Mouse (Mus musculus) lung, postnatal 36 days (tissue): Measurements from ENCODE around the gene Prkch.

Experiments used
- DNase-seq: peaks from one replicate; pipeline ENCODE4 v3.0.0; 2022; ENCODE audit warnings: mixed read lengths

The Prkch gene

DNA sequence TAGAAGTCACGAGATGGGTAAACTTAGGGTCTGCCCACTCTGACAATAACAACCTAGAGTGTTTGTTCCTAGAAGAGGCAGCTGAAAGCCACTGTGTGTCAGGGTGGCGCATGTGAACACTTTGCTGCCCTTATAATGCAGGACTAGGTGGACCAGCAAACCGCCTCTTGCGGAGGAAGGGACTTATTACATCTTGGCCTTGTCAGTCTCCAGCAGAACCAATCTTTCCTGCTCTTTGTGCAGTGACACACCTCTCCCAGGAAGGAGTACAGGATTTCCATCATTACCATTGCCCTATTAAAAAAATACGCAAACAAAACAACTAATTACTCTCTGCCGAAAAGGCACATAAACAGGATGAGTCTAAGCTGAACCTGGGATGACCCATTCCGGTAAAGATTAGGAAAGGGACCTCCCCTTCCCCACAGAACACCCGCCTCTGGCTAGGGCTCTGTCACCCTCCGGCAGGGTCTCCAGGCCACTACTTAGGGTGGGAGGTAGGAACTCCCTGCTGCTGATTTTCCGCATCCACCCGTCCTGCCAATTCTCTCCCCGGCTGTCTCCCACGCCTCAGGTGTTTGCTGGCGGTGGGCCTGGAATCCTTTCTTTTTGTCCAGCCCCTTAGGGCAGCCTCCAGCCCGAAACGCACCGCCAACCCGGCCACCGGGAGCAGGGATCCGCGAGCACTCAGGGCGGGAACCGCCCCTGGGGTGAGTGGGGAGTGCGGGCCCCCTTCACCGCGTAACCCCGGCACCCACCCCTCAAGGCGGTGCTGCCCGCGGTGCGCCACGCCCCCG is 585 bp upstream of the Prkch start:
- DNase-seq: peak; percentile 76

DNA sequence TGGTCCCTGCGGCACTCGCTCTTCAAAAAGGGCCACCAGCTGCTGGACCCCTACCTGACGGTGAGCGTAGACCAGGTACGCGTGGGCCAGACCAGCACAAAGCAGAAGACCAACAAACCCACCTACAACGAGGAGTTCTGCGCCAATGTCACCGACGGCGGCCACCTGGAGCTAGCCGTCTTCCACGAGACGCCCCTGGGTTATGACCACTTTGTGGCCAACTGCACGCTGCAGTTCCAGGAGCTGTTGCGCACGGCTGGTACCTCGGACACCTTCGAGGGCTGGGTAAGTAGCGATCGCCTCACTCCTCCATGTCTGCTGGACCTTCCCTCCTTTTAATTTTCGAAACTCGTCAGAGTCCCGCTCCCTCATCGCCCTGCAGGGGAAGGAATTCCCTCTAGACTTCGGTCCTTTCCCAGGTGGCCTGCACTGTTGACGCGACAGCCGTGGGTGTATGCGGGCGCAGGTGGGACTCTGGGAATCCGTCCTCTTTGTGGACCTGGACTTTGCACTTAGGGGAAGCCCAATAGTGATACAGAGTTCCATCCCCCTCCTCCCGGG is 725 bp downstream of the Prkch start:
- no peak for DNase-seq

DNA sequence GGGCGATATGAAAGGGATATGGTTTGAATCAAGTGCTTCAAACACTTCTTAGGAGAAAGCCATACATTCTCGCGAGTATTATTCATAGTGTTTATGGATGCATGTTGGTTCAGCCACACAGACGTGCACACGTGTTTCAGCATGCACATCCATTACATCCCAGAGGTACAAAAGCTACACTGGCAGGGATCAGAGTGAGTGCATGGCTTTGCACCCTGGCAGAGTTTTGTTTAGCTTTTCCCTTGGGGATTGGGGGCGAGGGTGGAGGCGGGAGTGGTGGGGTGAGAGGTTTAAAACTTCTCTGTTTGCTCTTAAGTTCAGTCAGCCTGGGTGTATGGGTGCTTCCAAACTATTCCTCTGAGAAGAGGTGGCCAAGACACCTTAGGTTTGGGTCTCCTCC is 1.3 kb downstream of the Prkch start:
- DNase-seq: no peak

DNA sequence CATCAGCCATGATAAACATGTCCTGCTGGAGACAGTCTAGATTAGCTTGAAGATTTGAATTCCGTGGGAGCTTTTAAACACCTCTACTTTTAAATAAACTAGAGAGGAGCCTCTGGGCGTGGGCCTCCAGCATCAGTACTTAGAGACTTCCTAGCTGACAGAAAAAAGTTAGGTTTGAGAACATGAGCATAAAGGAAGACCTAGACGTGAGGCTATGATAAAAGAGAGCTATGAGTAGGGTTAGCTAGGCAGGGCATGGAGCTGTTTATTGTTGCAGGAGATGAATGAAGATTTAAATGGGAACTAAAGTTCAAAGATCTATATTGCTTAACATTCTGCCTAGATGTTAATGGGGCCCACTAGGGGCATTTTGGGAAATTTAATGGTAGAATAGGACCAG is 2.7 kb downstream of the Prkch start:
- no peak for DNase-seq

DNA sequence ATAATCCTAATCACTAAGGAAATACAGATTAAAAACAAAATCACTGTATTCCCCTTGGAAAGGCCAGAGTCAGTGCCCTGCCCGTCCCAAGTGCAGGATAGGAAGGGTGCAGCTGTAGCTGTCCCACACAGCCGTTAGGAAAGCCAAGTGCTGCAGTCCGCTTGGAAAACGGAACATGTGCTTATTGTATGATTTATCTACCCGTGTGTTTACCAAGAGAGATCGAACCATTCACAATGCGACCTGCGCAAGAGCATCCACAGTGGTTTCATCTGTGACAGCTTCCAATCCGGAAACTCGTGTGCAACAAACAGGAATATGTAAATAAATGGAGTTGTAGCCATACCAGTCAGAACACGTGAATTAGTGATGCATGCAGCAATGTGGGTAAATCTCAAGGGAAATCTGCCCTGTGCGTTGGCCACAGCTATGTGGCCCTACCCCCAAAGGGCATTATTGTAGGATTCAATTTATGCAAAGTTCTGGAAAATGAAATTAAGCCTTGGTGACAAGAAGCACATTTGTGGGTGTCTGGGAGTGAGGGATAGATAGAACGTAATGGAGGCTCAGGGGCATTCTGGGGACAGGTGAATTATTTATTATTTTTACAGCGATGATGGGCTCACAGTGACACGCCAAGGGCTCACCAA is 6.2 kb downstream of the Prkch start:
- peak; percentile 54 for DNase-seq

DNA sequence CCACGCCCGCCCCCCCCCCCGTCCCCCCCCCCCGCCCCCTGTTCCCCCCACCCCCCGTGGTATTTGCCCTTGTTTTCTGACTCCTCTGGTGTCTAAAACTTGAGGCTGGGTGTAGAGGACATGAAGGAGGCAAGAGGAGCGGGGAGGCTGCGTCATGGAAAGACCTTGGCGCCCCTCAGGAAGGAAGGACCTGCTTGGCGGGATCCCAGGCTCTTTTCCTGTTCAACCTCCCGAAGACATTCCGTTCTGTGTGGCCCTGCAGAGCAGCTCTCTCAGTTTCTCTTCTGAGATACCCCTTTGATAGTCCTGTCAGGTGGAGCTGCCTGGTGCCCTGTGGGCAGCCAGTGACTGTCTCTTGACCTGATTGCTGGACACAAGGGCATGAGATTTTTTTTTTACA is 7.0 kb downstream of the Prkch start:
- peak; percentile 90 for DNase-seq

DNA sequence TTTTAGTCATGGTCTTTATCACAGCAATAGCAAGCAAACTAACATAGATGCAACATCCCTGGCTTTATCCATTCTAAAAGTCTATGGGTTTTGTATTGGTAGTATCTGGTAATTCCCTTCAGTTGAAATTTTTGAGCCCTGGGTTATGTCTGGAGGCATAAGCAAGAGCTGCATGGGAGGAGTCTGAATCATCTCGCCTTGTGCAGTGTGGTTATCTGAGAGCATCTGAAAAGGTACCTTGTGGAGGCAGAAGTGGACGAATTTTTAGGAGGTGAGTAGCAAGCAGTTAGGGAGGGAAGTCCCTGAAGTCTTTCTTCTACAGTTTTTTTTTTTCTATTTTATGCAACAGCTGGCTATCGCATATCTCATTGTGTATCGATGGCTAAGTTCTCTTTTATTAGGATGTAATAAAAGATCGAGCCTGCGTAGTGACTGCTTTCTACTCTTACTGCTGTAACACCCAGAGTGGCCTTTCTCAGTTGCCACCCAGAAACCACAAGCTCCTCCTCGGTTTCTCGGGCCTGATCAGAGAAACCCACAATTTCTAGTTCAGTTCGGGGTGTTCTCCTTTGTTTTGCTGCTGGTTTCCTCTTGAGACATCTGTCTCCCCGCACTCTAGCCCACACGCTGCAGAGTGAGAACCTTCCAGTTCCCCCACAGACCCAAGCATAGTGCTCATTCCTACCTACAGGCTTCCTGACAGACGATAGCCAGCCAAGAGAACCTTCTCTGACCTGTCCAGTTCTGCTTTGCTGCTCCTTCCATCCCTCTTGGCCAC is 8.6 kb downstream of the Prkch start:
- peak; percentile 65 for DNase-seq

DNA sequence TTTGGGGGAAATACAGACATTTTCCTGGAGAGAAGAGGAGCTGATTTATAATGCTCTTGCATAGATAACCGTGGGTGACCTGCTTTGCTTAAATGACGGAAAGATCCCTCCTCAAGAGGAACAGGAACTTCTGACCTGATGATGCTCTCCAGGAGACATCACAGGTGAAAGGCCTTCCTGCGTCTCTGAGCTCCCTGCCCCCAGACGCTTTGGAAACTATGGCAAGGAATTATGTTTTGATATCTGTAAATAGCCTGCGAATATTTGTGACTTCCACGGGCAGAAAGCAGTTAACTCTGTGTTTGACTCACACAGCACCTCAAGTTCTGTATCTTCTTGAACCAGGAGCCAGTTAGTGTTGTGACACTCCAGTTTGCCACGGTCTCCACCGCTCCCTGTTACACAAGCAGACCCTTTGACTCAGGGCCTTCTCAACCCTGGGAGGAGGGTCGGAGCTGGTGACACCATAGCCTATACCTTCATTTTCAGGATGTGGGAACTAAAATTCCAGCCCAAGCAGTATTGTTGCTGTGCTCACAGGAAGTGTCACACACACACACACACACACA is 9.7 kb downstream of the Prkch start:
- DNase-seq: no peak

DNA sequence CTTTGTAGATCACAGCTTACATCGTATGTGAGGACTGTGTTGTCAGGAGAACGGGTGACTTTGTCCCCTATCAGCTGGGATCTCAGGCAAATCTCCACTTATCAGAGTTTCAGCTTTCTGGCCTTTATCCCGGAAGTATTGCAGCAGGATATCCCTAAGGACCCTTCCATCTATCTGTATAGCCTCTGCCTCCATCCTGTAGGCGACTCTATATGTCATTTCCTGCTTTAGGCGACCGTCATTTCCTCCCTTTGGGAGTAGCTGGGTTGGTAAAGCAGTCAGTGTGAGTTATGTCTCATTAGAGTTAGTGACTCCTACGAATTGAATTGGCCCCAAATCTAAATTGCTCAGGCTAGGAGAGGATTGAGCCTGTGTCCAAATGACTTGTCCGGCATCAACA is 10.6 kb downstream of the Prkch start:
- DNase-seq: no peak

DNA sequence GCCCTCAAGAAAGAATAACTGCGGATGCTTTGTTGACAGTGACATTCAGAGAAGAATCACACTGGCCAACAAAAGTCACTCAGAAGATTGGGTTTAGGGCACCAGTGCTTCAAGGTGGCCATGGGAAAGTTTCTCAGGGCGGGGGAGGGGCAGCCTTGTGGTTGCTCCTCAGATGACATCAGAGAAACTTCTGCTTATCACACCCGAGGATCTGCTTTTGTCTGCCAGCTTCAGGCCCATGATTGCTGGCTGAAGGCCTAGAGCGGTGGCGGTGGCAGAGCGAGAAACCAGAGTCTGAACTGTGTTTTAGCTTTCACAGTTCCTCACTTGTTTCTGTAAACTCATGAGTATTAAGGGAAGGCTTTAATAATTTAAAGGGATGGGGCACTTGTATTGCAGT is 13.6 kb downstream of the Prkch start:
- peak; percentile 89 for DNase-seq

DNA sequence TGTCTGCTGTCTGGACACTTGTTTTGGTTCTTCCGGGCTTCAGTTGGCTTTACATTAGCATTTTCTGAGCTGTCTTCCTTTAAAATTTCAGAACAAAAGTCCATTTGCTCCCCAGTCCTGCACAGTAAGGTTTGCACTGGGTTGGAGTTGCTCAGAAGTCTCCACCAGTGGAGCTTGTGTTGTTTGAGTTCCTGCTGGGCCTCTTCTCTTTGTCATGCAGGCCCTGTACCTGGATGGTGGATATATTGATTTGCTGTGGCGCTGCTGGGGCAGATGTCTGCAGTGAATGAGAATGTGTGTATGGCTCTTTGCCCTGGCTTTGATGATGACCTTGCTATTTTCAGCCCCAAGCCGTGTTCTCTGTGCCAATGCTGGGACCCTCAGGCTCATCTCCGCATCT is 15.9 kb downstream of the Prkch start:
- DNase-seq: no peak

DNA sequence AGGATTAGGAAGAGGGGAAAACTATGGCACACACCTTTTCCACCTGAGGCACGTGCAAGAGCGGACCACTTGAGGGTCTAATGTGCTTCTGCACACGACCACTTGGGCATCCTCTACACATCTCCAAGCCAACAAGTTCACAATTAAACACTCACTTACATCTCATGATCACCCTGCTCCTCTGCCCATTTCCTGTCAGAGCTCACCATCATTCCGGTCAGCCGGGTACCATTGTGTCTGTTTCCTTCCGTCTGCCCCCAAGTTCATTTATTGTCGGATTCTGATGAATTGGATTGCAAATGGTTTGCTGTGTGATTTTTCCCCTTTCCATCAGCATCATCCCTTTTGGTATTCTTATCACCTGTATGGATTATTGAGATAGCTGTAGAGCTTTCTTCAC is 18.4 kb downstream of the Prkch start:
- no peak for DNase-seq

DNA sequence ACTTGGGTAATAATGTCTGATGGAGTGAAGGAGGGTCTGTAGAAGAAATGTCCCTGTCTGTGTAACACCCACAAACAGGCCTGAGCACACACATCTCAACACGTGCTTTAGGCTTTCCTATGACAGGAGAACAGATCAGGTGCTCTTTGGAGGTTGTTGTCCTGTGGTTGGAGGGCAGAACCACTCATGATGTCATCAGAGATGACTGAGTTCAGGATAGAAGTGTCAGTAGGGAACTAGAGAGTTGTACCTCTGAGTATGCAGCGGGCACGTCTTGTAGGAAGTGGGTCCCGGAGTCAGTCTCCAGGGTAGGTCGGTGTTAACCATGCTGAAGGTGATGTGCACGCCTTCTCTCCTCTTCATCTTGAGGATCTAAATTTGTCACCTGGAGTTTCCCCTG is 19.1 kb downstream of the Prkch start:
- no peak for DNase-seq

DNA sequence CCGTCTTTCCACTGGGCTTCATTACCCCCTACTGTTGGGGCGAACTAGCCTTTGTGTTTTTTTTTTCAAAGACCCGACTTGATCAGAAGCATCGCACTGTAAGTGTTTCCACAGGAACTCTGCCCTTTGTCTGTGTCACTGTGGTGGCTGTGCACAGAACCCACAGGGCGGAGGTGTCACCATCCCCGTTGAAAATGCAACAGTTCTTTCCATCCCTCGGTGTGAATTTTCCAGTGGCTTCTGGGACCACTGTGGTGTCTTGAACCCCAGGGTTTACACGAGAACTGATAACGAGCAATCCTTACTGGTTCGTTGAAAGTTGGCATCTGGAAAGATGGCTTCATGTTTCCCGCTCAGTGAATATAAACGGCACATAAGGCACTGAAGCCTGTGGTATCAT is 20.2 kb downstream of the Prkch start:
- DNase-seq: no peak

DNA sequence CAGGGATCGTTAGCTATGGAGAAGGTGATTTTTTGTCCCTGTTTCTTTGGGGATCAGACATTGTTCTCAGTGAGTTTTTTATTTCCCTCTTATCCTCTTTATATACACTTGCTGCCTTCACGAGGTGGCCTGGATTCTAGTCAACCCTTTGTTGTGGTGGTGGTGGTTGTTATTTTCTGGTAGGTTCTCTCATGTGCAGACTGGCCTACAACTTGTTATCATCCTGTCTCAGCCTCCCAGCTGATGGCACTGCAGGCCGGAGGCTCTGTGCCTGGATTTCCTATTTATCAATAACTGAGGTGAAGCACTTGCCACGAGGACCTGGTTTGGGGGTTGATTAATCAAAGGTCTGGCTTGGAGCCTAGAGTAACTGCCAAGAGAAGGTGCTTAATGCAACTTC is 20.6 kb downstream of the Prkch start:
- no peak for DNase-seq

DNA sequence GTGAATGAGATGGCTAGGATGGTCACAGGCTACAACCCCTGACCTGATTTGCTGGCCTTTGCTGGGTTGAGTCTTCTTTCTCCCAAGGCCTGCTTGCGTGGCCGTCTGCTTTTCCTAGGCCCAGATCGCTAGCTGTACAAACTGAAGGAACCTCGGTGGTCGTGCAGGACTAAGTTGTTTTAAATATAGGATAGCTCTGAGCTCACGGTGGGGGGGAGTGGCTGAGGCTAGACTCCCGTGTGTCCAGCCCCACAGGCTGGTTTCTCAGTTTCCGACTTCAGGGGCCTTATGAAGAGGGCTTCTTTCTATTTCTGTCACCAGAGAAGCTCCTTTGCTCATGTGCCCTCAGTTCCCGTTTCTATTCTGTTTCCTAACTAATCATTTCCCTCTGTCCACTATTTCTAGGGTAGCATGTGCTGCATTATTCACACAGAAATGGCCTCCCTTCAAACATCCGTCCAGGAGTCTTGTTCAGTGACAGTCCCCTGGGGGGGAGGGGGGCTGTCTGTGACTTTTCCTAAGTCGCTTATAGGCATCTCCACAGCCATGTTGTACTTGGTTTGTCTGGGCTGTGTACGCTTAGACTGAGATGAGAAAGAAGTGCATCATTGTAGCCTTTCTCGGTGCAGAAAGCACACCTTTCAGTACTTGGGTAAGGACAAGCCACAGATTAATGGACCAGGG is 22.9 kb downstream of the Prkch start:
- DNase-seq: no peak

DNA sequence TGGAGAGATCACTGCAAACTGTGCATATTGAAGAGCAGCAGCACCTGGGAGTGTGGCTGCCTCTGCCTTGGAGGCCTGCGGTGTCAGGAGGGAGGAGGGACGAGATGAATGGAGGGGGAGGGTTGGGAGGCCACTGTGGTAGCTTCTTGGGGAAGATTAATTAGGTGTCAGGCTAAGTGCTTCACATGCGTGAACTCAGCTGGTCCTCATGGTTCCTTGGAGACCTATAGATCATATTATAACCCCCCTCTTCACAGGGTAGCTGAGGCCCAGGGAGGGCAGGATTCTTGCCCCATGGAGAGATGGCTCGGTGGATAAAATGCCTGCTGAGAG is 23.4 kb downstream of the Prkch start:
- no peak for DNase-seq

DNA sequence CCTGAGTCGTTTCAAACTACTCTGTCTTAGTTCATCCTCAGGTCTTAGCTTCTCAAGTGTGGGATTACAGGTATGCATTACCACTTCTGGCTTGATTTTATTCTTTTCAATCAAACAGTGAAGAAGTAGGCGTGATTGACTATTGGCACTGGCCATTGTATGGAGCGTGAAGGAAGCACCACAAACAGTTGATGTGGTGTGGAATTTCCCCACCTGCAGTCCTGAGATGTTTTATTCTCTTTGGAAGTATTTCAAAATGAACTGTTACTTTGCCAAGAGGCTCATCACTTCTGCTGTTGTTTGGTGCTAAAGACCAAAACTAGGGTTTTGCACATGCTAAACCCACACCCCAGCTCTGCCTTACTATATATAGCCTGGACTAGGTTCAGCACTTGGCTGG is 24.7 kb downstream of the Prkch start:
- no peak for DNase-seq

DNA sequence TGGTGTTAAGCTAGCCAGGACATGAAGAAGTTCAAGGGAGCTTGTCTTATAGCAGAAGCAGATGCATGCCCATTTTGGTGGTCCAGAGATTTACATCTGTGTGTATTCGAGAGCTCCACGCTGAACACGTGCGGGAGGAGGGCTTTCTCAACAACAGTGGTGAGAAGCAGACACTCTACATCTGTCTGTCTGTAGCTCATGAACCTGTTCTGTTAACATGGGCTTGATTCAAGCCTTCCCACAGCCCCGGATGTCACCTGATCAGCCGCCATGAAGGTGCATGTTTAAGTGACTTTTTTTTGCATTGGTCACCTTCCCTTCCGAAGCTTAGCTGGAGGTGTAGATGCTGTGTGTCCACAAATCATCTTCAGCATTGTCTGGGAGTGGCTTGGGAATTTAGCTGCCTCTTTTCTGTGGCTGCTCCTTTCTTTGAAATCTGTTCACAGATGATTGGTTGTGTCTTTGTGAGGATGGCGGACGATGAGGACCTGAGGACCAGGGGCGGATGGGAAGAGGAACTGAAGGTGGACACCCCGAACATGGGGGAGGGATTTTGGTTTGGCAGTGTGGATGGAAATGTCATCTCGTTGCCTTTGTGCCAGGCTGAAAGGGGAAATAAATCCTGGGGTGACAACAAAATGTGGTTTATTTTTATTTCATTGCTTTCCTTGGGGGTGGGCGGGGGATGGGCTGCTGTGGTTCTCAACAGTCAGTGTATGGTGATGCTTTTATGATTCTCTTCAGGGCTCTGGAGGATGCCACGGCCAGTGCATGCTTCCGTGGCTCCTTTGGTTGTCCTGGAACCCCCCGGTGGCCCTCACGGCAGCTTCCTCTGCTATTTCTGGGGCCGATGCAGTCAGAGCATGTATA is 25.3 kb downstream of the Prkch start:
- no peak for DNase-seq

DNA sequence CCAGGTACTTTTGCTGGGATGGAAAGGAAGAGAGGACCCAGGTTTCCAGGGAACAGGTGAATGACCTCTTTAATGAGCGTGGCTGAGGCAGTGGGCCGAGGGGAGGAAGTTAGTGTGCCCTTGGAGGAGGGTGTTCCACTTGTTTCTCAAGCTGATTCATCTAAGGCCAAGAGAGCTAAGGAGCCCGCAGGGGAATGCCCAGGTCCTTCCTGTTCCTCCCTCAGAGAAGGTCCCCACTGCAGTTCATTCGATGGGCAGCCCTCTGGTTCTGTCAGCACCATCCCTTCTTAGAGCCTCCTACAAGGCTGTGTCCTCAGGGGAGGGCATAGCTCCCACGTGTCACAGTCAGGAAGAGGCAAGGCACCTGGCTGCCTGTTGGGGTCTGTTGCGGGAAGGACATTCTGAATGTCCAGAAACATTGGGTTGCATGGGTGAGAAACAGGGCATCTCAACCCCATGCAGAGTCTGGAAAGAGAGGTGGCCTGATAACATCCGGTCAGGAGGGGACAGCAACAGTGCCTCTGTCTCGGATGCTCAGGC is 26.3 kb downstream of the Prkch start:
- no peak for DNase-seq

DNA sequence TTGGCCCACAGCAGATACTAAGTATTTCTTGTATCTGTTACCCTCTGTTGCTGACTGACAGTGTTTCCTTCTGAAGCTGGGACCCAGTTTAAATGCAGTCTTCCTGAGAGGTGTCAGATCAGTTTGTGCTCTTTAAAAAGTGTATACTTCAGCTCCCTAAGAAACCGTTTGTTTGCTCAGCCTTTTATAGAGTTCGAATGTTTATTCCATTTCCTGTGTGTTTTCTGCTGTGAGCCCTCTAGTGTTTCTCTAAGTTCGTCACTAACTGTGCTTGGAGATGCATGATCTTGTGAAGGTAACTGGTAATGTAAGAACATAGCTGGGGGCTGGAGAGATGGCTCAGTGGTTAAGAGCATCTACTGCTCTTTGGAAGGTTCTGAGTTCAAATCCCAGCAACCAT is 27.1 kb downstream of the Prkch start:
- no peak for DNase-seq

DNA sequence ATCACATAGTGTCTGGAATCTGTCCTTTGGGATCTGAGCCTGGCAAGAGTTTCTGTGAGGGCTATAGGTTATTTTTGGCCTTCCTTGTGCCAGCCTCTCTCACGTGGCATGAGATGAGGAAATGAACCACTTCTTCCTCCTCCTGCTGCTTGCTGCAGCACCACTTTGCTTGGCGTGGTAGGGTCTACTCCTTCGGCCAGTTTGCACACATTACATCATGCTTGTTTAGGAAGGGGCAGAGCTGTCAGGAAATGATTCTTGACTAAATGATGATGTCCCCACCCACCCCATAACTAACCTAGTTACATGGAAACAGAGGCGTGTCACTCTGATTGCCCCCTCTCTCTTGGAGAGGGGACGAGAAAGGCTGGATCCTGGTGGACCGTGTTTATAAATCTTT is 28.6 kb downstream of the Prkch start:
- peak; percentile 48 for DNase-seq
